Mouse (Mus musculus) urinary bladder, adult 18-20 months (tissue): ENCODE results near the gene Ano10.

Experiments used
- DNase-seq, 2 experiments: peaks; one replicate each; pipeline ENCODE4 v3.0.0; 2022; ENCODE audit warnings: low spot score in 2 of 2, mixed read lengths in 2 of 2

Ano10 gene

DNA sequence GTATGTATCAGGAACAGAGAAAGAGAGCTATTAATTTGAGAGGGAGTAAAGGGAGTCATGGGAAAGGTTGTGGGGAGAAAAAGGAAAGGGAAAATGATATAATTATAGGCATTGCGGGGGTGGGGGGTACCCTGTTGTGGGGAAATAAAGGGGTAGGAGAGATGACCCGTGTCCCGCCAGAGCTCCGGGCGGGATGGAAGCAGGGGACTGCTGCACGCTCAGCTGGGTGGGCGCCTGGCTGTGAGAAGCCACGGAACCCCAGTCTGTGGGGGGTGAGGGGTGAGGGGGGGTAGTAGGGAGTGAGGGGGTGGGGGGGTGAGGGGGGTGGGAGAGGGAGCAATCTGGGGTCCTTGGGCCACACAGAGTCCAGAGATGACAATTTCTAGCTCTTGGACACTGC is 167.4 kb downstream of the Ano10 start:
- no peak for DNase-seq
